Mouse (Mus musculus): Measurements from ENCODE around the gene Hoxa7. TPM values are rescaled to one million over a fixed set of nuclear protein-coding genes. Genes with fewer than 3 reads are reported as not detected.

The Hoxa7 gene
- polyA plus RNA-seq, 1 experiment from 2014 or later: not detected

DNA sequence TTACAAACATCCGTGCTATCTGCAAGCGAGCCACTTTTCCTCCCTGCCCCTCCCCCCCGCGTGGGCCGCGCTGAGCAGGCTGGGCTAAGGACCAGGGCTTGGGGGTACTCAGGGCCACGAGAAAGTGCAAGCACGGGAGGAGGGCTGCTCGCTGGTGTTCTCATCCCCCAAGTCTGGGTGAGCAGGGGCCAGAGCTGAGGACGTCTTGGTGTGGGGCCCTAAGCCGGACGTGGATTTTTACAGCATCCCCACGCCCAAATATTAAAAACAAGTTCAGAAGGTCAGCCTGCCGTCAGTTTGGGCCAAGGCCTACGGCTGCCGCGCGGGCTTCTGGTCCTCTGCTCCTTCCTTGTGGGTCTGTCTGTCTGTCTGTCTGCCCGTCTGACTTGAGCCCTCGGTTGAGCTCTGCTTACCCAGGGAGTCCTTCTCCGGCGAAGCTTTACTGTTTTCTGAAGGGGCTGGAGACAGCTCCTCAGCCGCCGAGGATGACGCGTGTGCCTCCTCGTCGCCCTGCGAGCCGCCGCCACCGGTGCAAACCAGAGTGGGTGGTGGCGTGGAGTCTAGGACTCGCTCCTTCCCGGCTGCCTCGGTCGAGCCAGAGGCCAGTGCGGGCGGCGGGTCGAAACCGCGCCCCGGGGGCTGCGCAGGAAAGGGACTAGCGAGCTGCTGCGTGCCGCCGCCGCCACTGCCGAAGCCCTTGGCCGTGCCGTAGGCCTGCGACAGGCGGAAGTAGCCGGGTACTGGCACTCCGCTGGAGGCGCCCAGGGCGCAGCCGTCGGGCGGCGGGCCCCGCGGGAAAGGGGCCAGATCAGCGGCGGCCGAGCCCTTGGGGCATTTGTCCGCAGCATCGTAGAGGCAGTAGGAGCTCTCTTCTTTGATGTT lies 12.1 kb upstream of the Hoxa7 start:
- no peak overlapping the region for H3K9ac ChIP-seq (replicated peaks)
- no peak overlapping the region for H3K27ac ChIP-seq (replicated peaks)
- H3K4me2 ChIP-seq (replicated peaks): no peak overlapping the region
- no peaks in the 10 kb centered on the region for H3K4me1 ChIP-seq
- H3K36me3 ChIP-seq: no peaks in the 10 kb centered on the region
- 1% methylated on average over 70 of the region's 70 CpGs for WGBS
- peaks cover 91% of the 10 kb centered on the region for H3K27me3 ChIP-seq
- H3K4me3 ChIP-seq: no peak overlapping the region
- no peaks in the 10 kb centered on the region for H3K9me3 ChIP-seq
- ATAC-seq (ENCODE audit: low FRiP score, low read depth): no peak

DNA sequence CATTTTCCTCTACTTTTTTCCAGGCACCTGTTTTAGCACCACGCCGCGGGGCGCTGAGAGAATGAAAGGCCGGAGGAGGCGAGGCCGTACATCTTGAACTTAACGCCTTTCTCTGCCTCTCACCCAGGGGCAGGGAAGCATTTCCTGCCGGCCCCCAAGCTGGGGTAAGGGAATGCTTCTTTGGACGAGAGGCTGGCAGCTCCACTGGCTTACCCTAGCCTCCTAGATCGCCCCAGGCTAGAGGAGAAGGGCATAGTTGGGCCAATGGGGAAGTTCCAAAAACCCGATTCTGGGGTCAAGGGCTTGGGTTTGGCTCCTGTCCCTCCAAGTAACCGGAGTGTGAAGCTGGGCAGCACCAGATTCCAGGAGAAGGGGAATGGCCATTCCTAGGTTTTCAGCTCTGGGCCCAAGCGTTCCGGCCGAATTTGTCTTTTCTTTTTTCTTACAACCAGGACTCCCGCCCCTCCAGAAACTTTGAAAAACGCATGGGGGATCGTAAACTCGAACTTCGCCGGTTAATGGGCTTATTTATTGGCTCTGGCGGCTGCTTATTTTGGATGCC lies 11.4 kb upstream of the Hoxa7 start:
- H3K4me2 ChIP-seq (replicated peaks): no peak overlapping the region
- H3K9ac ChIP-seq (replicated peaks): no peak overlapping the region
- peaks cover 94% of the 10 kb centered on the region for H3K27me3 ChIP-seq
- ATAC-seq (ENCODE audit: low FRiP score, low read depth): no peak
- H3K4me1 ChIP-seq: no peaks in the 10 kb centered on the region
- H3K27ac ChIP-seq (replicated peaks): no peak overlapping the region
- H3K9me3 ChIP-seq: no peaks in the 10 kb centered on the region
- H3K4me3 ChIP-seq: no peak overlapping the region
- H3K36me3 ChIP-seq: no peaks in the 10 kb centered on the region
- 1% methylated on average over 23 of the region's 23 CpGs for whole genome bisulfite sequencing

DNA sequence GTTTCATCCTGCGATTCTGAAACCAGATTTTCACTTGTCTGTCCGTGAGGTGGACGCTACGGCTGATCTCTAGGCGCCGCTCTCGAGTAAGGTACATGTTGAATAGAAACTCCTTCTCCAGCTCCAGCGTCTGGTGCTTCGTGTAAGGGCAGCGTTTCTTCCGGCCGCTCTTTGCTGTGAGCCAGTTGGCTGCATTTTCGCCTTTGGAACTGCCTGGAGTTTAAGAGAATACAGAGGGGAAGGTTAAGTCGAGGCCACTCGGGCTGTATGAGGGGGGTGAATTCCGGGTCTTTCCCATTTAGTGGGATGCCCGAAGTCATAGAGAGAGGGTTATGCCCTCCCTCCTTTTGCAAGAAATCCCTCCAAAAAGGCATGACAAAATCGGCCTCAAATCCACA lies 10.9 kb upstream of the Hoxa7 start:
- Histone ChIP-seq H3K9ac (replicated peaks) (no peak overlapping the region), H3K4me2 (replicated peaks) (no peak overlapping the region), H3K4me3 (no peak overlapping the region), H3K9me3 (no peaks in the 10 kb centered on the region), H3K27me3 (peaks cover 94% of the 10 kb centered on the region), H3K36me3 (no peaks in the 10 kb centered on the region), H3K27ac (replicated peaks) (no peak overlapping the region), H3K4me1 (no peaks in the 10 kb centered on the region)
- WGBS: under 1% methylated on average over 18 of the region's 18 CpGs
- no peak for ATAC-seq (ENCODE audit: low FRiP score, low read depth)

DNA sequence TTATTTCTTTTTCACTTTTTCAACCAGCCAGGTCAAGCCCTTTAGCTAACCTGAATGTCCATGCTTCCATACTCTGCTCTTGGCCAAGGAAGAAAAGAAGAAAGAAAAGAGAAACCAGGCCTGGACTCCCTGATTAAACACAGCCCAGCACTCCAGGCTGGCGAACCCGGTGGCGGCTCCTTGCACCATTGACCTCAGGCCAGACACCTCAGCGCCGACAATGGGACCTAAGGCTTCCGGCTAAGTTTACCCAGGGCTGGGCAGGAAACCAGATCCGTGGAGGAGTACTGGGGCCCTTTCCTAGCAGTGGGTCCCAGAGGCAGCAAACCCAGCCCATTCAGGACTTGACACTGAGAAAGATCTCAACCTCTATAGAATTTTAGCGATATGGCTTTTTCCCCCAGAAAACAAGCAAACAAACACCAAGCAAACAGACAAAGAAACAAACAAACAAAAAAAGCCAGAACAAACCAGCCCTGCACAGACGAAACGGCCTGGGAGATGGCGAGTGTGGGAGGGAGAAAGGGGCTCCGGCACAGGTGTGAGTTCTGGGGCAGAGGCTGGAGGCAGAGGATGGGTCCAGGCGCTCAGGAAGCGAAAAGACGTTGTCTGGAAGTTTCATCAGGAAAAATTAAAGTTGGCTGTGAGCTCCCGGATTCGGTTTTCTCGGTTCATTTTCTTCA lies 10.4 kb upstream of the Hoxa7 start:
- Histone ChIP-seq H3K36me3 (no peaks in the 10 kb centered on the region), H3K27me3 (peaks cover 94% of the 10 kb centered on the region), H3K27ac (replicated peaks) (no peak overlapping the region), H3K4me1 (no peaks in the 10 kb centered on the region), H3K4me2 (replicated peaks) (no peak overlapping the region), H3K9me3 (no peaks in the 10 kb centered on the region), H3K9ac (replicated peaks) (no peak overlapping the region), H3K4me3 (no peak overlapping the region)
- ATAC-seq (ENCODE audit: low FRiP score, low read depth): no peak
- WGBS: 2% methylated on average over 18 of the region's 18 CpGs

DNA sequence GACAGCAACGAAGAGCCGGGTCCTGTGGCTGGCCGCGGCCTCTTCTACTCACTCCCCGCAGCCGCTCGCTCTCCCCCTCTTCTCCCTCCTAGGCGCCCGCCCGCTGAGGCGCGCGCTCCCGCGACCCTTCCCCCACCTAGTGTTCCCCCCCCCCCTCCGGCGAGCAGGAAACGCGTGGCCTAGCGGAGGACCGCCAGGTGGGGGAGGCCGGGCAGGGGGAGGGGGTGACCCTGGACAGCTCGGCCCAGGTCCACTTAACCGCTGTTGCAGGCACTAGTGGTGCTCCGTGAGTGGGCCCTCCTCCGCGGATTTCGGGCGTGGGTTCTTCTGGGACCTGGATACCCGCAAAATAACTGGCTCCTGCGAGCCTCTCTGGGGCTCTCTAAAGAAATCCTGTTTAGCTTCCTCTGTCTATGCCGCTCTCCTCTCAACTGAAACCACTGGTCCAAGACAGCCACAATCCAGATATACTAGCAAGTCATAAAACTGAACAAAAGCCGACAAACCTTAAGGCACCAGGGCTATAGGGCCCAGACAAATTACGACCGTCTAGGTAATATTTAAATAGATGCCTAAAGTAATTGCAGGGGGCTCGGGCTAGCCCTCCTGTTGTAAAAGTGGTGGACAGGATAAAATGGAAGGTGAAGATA lies 9.0 kb upstream of the Hoxa7 start, which contains the start of gene Hoxa9:
Gene Hoxa9, minus strand, starts transcription at position 574 of the 650 bp plus-strand sequence.
- H3K9me3 ChIP-seq: no peaks in the 10 kb centered on the region
- no peak within 1 kb of the TSS for H3K27ac ChIP-seq (replicated peaks)
- peaks cover 94% of the 10 kb centered on the region for H3K27me3 ChIP-seq
- no peak within 1 kb of the TSS for H3K4me3 ChIP-seq
- H3K36me3 ChIP-seq: no peaks in the 10 kb centered on the region
- no peaks in the 10 kb centered on the region for H3K4me1 ChIP-seq
- no peak within 1 kb of the TSS for H3K4me2 ChIP-seq (replicated peaks)
- WGBS: 2% methylated on average over 20 of the region's 36 CpGs
- ATAC-seq (ENCODE audit: low FRiP score, low read depth): no peak
- no peak within 1 kb of the TSS for H3K9ac ChIP-seq (replicated peaks)

DNA sequence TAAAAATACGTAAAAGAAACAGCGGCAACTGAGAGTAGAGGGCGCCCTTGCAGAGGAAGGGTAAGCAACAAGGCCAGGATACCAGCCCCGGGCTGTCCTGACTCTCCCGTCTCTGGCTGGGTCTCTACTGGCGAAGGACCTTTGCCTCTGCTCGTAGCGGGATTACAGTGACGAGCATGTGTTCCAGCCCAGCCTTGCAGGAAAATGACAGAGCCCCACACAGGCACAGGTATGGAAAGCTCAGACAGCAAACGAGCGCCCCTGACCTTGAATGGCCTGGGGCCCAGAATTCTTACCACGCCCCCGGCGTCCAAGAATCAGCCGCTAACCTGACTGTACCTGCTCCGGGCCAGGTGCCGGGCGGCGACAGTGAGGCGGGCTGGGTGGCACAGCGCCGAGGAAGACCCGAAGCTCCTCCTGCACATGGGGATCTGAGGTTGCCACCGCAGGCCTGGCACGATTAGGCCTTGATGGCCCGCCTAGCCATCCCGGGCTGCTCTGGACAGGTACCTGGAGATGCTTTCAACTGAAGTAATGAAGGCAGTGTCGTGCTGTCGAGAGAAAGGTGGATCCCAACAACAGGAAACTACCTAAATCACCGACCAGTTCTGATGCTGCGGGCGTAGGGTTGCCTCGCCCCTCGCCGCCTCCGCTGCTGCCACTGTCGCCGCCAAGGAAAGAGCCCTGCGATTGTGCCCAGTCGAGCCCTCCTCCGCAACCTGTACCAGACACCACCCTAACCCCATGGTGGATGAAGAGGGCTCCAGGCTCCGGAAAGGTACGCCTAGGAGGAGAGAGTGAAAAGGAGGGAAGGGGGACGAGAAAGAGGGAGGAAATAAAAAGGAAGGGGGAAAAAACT lies 8.1 kb upstream of the Hoxa7 start:
- H3K4me3 ChIP-seq: no peak overlapping the region
- no peak overlapping the region for H3K4me2 ChIP-seq (replicated peaks)
- no peaks in the 10 kb centered on the region for H3K4me1 ChIP-seq
- H3K27me3 ChIP-seq: peaks cover 94% of the 10 kb centered on the region
- no peaks in the 10 kb centered on the region for H3K36me3 ChIP-seq
- no peak overlapping the region for H3K27ac ChIP-seq (replicated peaks)
- H3K9me3 ChIP-seq: no peaks in the 10 kb centered on the region
- ATAC-seq (ENCODE audit: low FRiP score, low read depth): no peak
- no peak overlapping the region for H3K9ac ChIP-seq (replicated peaks)
- 3% methylated on average over 43 of the region's 44 CpGs for WGBS

DNA sequence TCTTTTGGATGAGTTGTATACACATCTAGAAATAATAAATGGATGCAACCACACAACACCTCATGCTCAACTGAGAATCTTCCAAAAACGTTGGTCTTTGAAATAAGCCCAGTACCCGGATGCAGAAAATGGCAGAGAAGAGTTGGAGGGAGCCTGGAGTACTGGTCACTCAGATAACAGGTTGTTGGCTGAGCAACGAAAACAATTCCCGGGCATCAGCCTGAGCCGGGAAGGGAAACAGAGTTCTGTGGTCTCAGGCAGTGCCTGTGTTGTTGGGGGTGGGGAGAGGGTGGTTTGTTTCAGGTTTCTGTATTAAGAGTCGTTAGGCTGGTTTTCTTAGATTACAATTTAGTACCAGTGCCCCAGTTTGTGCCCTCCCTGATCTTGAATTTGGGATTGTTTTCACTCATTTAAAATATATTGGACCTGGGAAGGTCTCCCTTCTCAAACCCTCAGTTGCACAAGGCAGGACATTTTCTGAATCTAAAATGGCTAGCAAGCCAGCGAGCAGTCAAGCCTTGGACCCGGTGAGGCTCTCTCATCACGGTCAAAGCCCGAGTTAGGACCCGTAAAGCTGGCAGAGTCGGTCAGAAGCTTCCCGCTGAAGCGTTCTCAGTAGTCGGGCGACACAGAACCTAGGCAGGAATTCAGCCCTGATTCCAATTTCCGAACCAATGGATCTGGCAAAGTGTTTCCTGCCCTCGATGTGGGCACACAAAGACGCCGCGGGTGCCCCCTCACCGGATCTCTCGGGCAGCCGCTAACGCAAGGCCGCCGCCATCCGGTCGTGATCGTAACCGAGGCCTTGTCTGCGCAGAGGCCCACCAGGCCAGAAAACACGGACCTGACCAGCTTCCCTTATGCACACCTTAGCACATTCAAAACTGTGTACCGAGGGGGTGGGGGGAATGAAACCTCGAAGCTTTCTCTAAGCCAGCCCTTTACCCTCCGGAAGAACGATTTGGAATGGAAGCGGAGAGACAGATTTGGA lies 7.1 kb upstream of the Hoxa7 start:
- H3K27ac ChIP-seq (replicated peaks): no peak overlapping the region

DNA sequence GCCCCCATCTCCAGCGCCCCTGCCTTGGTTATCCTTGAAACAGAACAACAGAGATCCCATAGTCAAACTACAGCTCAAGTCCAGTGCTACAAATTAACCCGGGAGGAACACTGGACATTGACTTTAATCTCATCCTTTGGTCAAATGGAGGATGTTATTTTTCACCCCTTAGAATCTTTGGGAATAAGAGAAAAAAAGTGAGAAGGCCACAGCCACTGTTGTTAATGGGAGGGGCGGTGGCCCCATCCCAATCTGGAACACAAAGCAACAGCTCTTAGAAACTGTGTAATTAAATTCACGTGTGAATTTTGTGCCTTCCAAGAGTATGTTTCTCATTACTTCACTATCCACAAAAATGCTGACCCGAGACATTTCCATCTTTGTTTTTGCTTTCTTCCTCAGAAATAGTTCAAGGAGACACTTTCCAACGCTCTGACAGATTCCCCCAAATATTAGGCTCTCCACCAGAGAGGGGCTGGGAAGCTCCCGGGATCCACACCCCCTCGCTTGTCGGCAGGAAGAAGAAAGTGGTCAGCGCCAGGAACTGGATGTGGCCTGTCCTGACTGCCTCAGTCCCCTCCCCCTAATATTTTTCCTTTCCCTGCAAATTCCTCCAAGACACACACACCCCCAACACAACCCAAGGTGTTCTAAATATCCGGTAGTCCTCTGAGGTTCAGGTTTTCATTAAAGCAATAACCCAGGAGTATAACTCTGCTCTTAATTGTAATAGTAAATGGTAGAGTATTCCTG lies 6.0 kb upstream of the Hoxa7 start:
- Histone ChIP-seq H3K27ac (replicated peaks) (no peak overlapping the region), H3K4me1 (no peaks in the 10 kb centered on the region), H3K9me3 (no peaks in the 10 kb centered on the region), H3K4me3 (no peak overlapping the region), H3K27me3 (peaks cover 94% of the 10 kb centered on the region), H3K9ac (replicated peaks) (no peak overlapping the region), H3K4me2 (replicated peaks) (no peak overlapping the region), H3K36me3 (no peaks in the 10 kb centered on the region)
- 2% methylated on average over 11 of the region's 11 CpGs for WGBS
- ATAC-seq (ENCODE audit: low FRiP score, low read depth): no peak

More for the DNA sequence above, 7.1 kb upstream of the Hoxa7 start:
- H3K27me3 ChIP-seq: peaks cover 94% of the 10 kb centered on the region
- no peaks in the 10 kb centered on the region for H3K36me3 ChIP-seq
- H3K9me3 ChIP-seq: no peaks in the 10 kb centered on the region
- H3K4me3 ChIP-seq: no peak overlapping the region
- H3K4me2 ChIP-seq (replicated peaks): no peak overlapping the region
- WGBS: 1% methylated on average over 38 of the region's 38 CpGs
- no peak for ATAC-seq (ENCODE audit: low FRiP score, low read depth)
- no peak overlapping the region for H3K9ac ChIP-seq (replicated peaks)
- no peaks in the 10 kb centered on the region for H3K4me1 ChIP-seq

DNA sequence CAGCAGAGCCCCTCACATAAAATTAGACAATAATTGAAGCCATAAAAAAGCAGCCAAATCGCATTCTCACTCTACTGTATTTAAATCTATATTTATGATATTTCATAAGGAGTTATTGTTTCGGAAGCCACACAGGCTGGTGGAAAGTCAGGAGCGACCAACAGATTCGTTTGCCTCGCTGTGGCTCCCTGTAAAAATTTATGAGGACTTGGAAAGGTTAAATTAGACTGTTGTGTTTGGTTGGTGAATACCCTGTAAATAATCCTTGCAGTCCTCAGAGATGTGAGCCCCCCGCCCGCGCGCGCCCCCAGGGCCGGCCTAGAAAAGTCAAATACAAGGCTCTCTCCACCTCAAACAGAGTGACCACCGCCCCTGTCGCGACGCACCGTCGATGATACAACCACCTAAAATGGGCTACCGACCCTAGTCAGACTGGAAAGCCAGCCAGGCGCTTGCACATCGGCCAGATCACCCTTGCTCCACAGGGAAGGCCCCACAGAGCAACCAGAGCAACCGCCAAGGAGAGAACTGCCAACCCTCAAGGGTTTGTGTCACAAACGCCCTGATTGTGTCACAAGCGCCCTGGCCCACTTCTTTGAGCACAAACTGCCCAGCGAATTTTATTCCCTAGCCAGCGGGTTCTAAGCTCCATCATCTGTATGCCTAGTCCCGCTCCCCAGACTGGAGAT lies 5.1 kb upstream of the Hoxa7 start:
- H3K4me1 ChIP-seq: no peaks in the 10 kb centered on the region
- H3K27me3 ChIP-seq: peaks cover 94% of the 10 kb centered on the region
- no peak overlapping the region for H3K4me2 ChIP-seq (replicated peaks)
- no peak overlapping the region for H3K9ac ChIP-seq (replicated peaks)
- H3K4me3 ChIP-seq: no peak overlapping the region
- ATAC-seq (ENCODE audit: low FRiP score, low read depth): no peak
- no peak overlapping the region for H3K27ac ChIP-seq (replicated peaks)
- no peaks in the 10 kb centered on the region for H3K9me3 ChIP-seq
- H3K36me3 ChIP-seq: no peaks in the 10 kb centered on the region
- WGBS: 4% methylated on average over 26 of the region's 26 CpGs
